Comparison of ENCODE assay signal across 27 mouse cellular contexts in genomic region chr2:102877463-102877862, GRCm38 (mm10). TPM values are rescaled to one million over a fixed set of nuclear protein-coding genes. Genes with fewer than 3 reads are reported as not detected.
A peak's percentile ranks its signal among the peaks of the same experiment; 100 is the strongest.
DNase-seq lines count a peak whose midpoint lies in the region; ATAC-seq and TF ChIP-seq lines count a peak whose summit lies in the region.
"Had no signal": no experiment of that assay in that cellular context is flagged by ENCODE, and none has a peak within 500 bp of the region (broad histone marks: within the 10 kb centered on the region; RNA-seq: fewer than 3 reads in every experiment).

No protein-coding gene starts in this region.

- 96% methylated on average over 4 of the region's 4 CpGs for WGBS in midbrain, embryonic 11.5 days
- WGBS in midbrain, postnatal 0 days: 95% methylated on average over 4 of the region's 4 CpGs
- 94% methylated on average over 4 of the region's 4 CpGs for WGBS in forebrain, embryonic 14.5 days

- ATAC-seq in midbrain, embryonic 11.5 days (ENCODE audit: low FRiP score): no peak
- no peak for ATAC-seq in midbrain, postnatal 0 days (ENCODE audit: low FRiP score)
- ATAC-seq in common myeloid progenitor, adult 5-6 weeks (replicated peaks; ENCODE audit: low read depth, poor library complexity, severe bottlenecking): peak; percentile 38
- ATAC-seq in forebrain, embryonic 14.5 days: no peak
- ATAC-seq: forebrain, embryonic 15.5 days; hindbrain, postnatal 0 days; intestine, embryonic 16.5 days had no signal

- H3K36me3 ChIP-seq in midbrain, embryonic 11.5 days (ENCODE audit: control insufficient read depth, insufficient read depth, low read length): no peaks in the 10 kb centered on the region
- no peaks in the 10 kb centered on the region for H3K36me3 ChIP-seq in midbrain, postnatal 0 days (ENCODE audit: insufficient read depth, low read length)
- H3K36me3 ChIP-seq in megakaryocyte, embryonic 14.5 days (replicated peaks; ENCODE audit: low read length): peaks cover 95% of the 10 kb centered on the region
- H3K36me3 ChIP-seq in forebrain, embryonic 14.5 days (ENCODE audit: control insufficient read depth, insufficient read depth, low read length): no peaks in the 10 kb centered on the region
- H3K36me3 ChIP-seq: forebrain, embryonic 15.5 days; heart, embryonic 10.5 days; heart, embryonic 15.5 days; hindbrain, embryonic 12.5 days; lung, embryonic 15.5 days; midbrain, embryonic 12.5 days; stomach, embryonic 15.5 days had no signal

- H3K4me3 ChIP-seq in midbrain, embryonic 11.5 days (ENCODE audit: low read depth, low read length): no peak overlapping the region
- no peak overlapping the region for H3K4me3 ChIP-seq in midbrain, postnatal 0 days (ENCODE audit: low read depth, low read length)
- peak overlapping the region; percentile 62 for H3K4me3 ChIP-seq in megakaryocyte, embryonic 14.5 days (replicated peaks)
- no peak overlapping the region for H3K4me3 ChIP-seq in forebrain, embryonic 14.5 days (ENCODE audit: low read depth, low read length)
- H3K4me3 ChIP-seq in layer of hippocampus, adult 2 months: no peak overlapping the region
- H3K4me3 ChIP-seq: forebrain, embryonic 15.5 days; heart, embryonic 10.5 days; heart, embryonic 15.5 days; hindbrain, embryonic 12.5 days; lung, embryonic 15.5 days; midbrain, embryonic 12.5 days; stomach, embryonic 15.5 days had no signal

- H3K4me1 ChIP-seq in midbrain, embryonic 11.5 days (ENCODE audit: control insufficient read depth, insufficient read depth, low read length): no peaks in the 10 kb centered on the region
- 0 out of 2 replicates have a peak, but pooled peaks cover under 1% of the 10 kb centered on the region for H3K4me1 ChIP-seq in midbrain, postnatal 0 days (ENCODE audit: insufficient read depth, low read length)
- peaks cover 100% of the 10 kb centered on the region for H3K4me1 ChIP-seq in megakaryocyte, embryonic 14.5 days
- peaks cover 4% of the 10 kb centered on the region; the same call in 1 of the 2 replicates for H3K4me1 ChIP-seq in forebrain, embryonic 14.5 days (ENCODE audit: control insufficient read depth, insufficient read depth, low read length)
- H3K4me1 ChIP-seq: hindbrain, embryonic 12.5 days; midbrain, embryonic 12.5 days had no signal

- H3K9ac ChIP-seq in midbrain, embryonic 11.5 days (ENCODE audit: low read length): no peak overlapping the region
- H3K9ac ChIP-seq in midbrain, postnatal 0 days (replicated peaks; ENCODE audit: low read length, poor library complexity, severe bottlenecking): no peak overlapping the region
- no peak overlapping the region for H3K9ac ChIP-seq in forebrain, embryonic 14.5 days (ENCODE audit: low read length)
- H3K9ac ChIP-seq: forebrain, embryonic 15.5 days; heart, embryonic 15.5 days; hindbrain, embryonic 12.5 days; lung, embryonic 15.5 days; midbrain, embryonic 12.5 days; stomach, embryonic 15.5 days had no signal

- H3K9me3 ChIP-seq in midbrain, embryonic 11.5 days (ENCODE audit: control insufficient read depth, low read length): no peaks in the 10 kb centered on the region
- no peaks in the 10 kb centered on the region for H3K9me3 ChIP-seq in midbrain, postnatal 0 days (ENCODE audit: low read length)
- no peaks in the 10 kb centered on the region for H3K9me3 ChIP-seq in megakaryocyte, embryonic 14.5 days
- no peaks in the 10 kb centered on the region for H3K9me3 ChIP-seq in forebrain, embryonic 14.5 days (replicated peaks; ENCODE audit: control insufficient read depth, low read length)
- H3K9me3 ChIP-seq: forebrain, embryonic 15.5 days; G1E; heart, embryonic 10.5 days; heart, embryonic 15.5 days; hindbrain, embryonic 12.5 days; lung, embryonic 15.5 days; midbrain, embryonic 12.5 days; stomach, embryonic 15.5 days had no signal

- H3K27me3 ChIP-seq in midbrain, embryonic 11.5 days (ENCODE audit: control insufficient read depth, insufficient read depth, low read length): no peaks in the 10 kb centered on the region
- no peaks in the 10 kb centered on the region for H3K27me3 ChIP-seq in midbrain, postnatal 0 days (ENCODE audit: insufficient read depth, low read length)
- H3K27me3 ChIP-seq in megakaryocyte, embryonic 14.5 days (replicated peaks): no peaks in the 10 kb centered on the region
- H3K27me3 ChIP-seq in forebrain, embryonic 14.5 days (replicated peaks; ENCODE audit: control insufficient read depth, insufficient read depth, low read length): no peaks in the 10 kb centered on the region
- H3K27me3 ChIP-seq: forebrain, embryonic 15.5 days; heart, embryonic 15.5 days; hindbrain, embryonic 12.5 days; lung, embryonic 15.5 days; midbrain, embryonic 12.5 days; stomach, embryonic 15.5 days had no signal

- no peak overlapping the region for H3K27ac ChIP-seq in midbrain, embryonic 11.5 days (ENCODE audit: low read depth, low read length)
- H3K27ac ChIP-seq in midbrain, postnatal 0 days (ENCODE audit: low read depth, low read length): no peak overlapping the region
- H3K27ac ChIP-seq in forebrain, embryonic 14.5 days (ENCODE audit: low read depth, low read length): no peak overlapping the region
- H3K27ac ChIP-seq in layer of hippocampus, adult 2 months: no peak overlapping the region
- H3K27ac ChIP-seq: forebrain, embryonic 15.5 days; heart, embryonic 10.5 days; heart, embryonic 15.5 days; hindbrain, embryonic 12.5 days; hindbrain, postnatal 0 days; kidney, postnatal 0 days; lung, embryonic 15.5 days; midbrain, embryonic 12.5 days; stomach, embryonic 15.5 days had no signal

- H3K4me2 ChIP-seq in midbrain, embryonic 11.5 days: no peak overlapping the region
- no peak overlapping the region for H3K4me2 ChIP-seq in midbrain, postnatal 0 days (ENCODE audit: low read depth, low read length, poor library complexity, severe bottlenecking)
- no peak overlapping the region for H3K4me2 ChIP-seq in forebrain, embryonic 14.5 days (ENCODE audit: low read length)
- H3K4me2 ChIP-seq: forebrain, embryonic 15.5 days; heart, embryonic 15.5 days; hindbrain, embryonic 12.5 days; lung, embryonic 15.5 days; midbrain, embryonic 12.5 days; stomach, embryonic 15.5 days had no signal

- TF ChIP-seq CTCF in midbrain, postnatal 0 days (IDR thresholded peaks at IDR 0.05): no peak
- TF ChIP-seq CTCF in layer of hippocampus, adult 2 months (conservative IDR thresholded peaks at IDR 0.05): no peak

- DNase-seq in midbrain, embryonic 11.5 days (ENCODE audit: low spot score, missing footprints): peak; percentile 35
- DNase-seq in midbrain, postnatal 0 days (ENCODE audit: low spot score): no peak
- DNase-seq in left cerebral cortex, adult 8-10 months (ENCODE audit: low spot score in 2 of 2): no peak
- DNase-seq in forebrain, embryonic 14.5 days (ENCODE audit: low spot score): no peak
- DNase-seq in layer of hippocampus, adult 2 months (ENCODE audit: low spot score in 2 of 2): no peak
- DNase-seq: adrenal gland, postnatal 25 days; cerebellum, adult 8-10 months; cerebellum, postnatal 25 days; kidney, adult 8-10 months; kidney, postnatal 4 days; layer of hippocampus, postnatal 36 days; liver; right cerebral cortex, postnatal 25 days; thymus, postnatal 25 days had no signal

RNA-seq across cellular contexts. Expression of gene Cd44, which starts 24.0 kb away (rescaled TPM):
- 3.0 and 3.4 TPM in 2 replicates for polyA plus RNA-seq in midbrain, embryonic 11.5 days (2014; fragmentation: Nextera tagmentation; extraction: Ambion mirVana)
- total RNA-seq in midbrain, postnatal 0 days (2014; rRNA removed): 5.4 and 6.2 TPM in 2 replicates
- 2.9 and 3.4 TPM in 2 replicates for polyA plus RNA-seq in midbrain, postnatal 0 days (2015; fragmentation: Nextera tagmentation; extraction: Ambion mirVana)
- 147 and 152 TPM in 2 replicates for total RNA-seq in common myeloid progenitor, adult 5-6 weeks (2017)
- polyA plus RNA-seq in megakaryocyte, embryonic 14.5 days (2012; ENCODE audit: insufficient read depth, low replicate concordance): 3.1 and 10.6 TPM in 2 replicates
- 1 to 10 TPM; 3.8 to 9.0 (median 5.8) TPM for total RNA-seq in left cerebral cortex, adult 8-10 months (2022)
- polyA plus RNA-seq in forebrain, embryonic 14.5 days (2014; fragmentation: Nextera tagmentation; extraction: Ambion mirVana): 2.1 and 2.2 TPM in 2 replicates
- 1 to 10 TPM; 3.1 to 3.2 TPM for total RNA-seq in layer of hippocampus, adult 2 months (2021)

Comparison
In these comparisons a context has a peak if more than half of its experiments do, and no peak if none do; other contexts are left out.
1. RNA of gene Cd44, which starts 24.0 kb away (total RNA-seq): 147 to 152 TPM in common myeloid progenitor, adult 5-6 weeks; 3.8 to 9.0 TPM in left cerebral cortex, adult 8-10 months, 5.4 to 6.2 TPM in midbrain, postnatal 0 days and 3.1 to 3.2 TPM in layer of hippocampus, adult 2 months; every median in the first group is over 10 times any median in the second.